Mouse (Mus musculus) ES-E14 (cell line): Measurements from ENCODE around the gene Gm10300. TPM values are rescaled to one million over a fixed set of nuclear protein-coding genes. Genes with fewer than 3 reads are reported as not detected.

Source experiments
- DNase-seq: peaks from one replicate; pipeline ENCODE4 v3.0.0-alpha.2; 2013; ENCODE audit warnings: low read depth, low spot score
- H3K27ac ChIP-seq: 2 replicates; pipeline ENCODE4 v1.5.1; 2012; ENCODE audit warnings: low read depth, mild to moderate bottlenecking, low read length, moderate library complexity, mixed read lengths; ENCODE audit not compliant: poor library complexity, insufficient read depth, severe bottlenecking
- H3K36me3 ChIP-seq: 2 replicates; pipeline ENCODE4 v1.6.1; 2012; ENCODE audit warnings: mild to moderate bottlenecking, low read length, moderate library complexity, mixed read lengths; ENCODE audit not compliant: control insufficient read depth, poor library complexity, insufficient read depth, severe bottlenecking
- H3K4me1 ChIP-seq, 2 experiments: fragments of 150-350 bp in 1 of 2; sonication (generic) in 1 of 2; 2 replicates each; pipeline ENCODE4 v1.6.1; 2012; ENCODE audit warnings: low read length in 2 of 2, mild to moderate bottlenecking in 1 of 2, mixed read lengths in 1 of 2; ENCODE audit not compliant: control insufficient read depth in 2 of 2, insufficient read depth in 2 of 2, poor library complexity in 1 of 2
- H3K4me3 ChIP-seq, 2 experiments: fragments of 150-350 bp in 1 of 2; sonication (generic) in 1 of 2; 2 replicates each; pipeline ENCODE4 v1.5.1; 2012; ENCODE audit warnings: low read length in 2 of 2, low read depth in 1 of 2, mild to moderate bottlenecking in 1 of 2, mixed read lengths in 1 of 2; ENCODE audit not compliant: insufficient read depth in 1 of 2, poor library complexity in 1 of 2, severe bottlenecking in 1 of 2
- H3K9ac ChIP-seq: 2 replicates; pipeline ENCODE4 v1.6.1; 2012; ENCODE audit warnings: low read depth, mild to moderate bottlenecking, low read length, mixed read lengths; ENCODE audit not compliant: poor library complexity, insufficient read depth, severe bottlenecking
- H3K9me3 ChIP-seq: fragments of 150-350 bp; sonication (generic); 2 replicates; pipeline ENCODE4 v1.6.1; 2012; ENCODE audit warnings: low read depth, mild to moderate bottlenecking, low read length; ENCODE audit not compliant: control insufficient read depth, insufficient read depth
- CHD2 ChIP-seq: IDR thresholded peaks from 2 replicates; pipeline ENCODE4 v1.6.1; 2014; ENCODE audit warnings: mild to moderate bottlenecking, low read depth, low read length, inconsistent platforms
- HCFC1 ChIP-seq: IDR thresholded peaks from 2 replicates; pipeline ENCODE4 v1.6.1; 2012; ENCODE audit warnings: low read length, inconsistent platforms, borderline replicate concordance; ENCODE audit not compliant: insufficient read depth
- MAFK ChIP-seq: IDR thresholded peaks from 2 replicates; pipeline ENCODE4 v1.6.1; 2014; ENCODE audit warnings: mild to moderate bottlenecking, low read depth, low read length, inconsistent platforms; ENCODE audit not compliant: insufficient read depth
- ZC3H11A ChIP-seq: IDR thresholded peaks from 2 replicates; pipeline ENCODE4 v1.6.1; 2012; ENCODE audit warnings: low read depth, mild to moderate bottlenecking, inconsistent platforms, low read length, borderline replicate concordance
- ZNF384 ChIP-seq: IDR thresholded peaks from 2 replicates; pipeline ENCODE4 v1.6.1; 2012; ENCODE audit warnings: low read depth, low read length, inconsistent platforms
- in situ Hi-C, 2 experiments: fragments of 600-800 bp; cut with MboI; formaldehyde crosslinking; loops; one replicate each; pipeline ENCODE4 v1.15.1; 2025; ENCODE audit warnings: low sequenced_read_pairs in 2 of 2, inconsistent platforms in 1 of 2; ENCODE audit not compliant: unreplicated experiment in 2 of 2
- total RNA-seq: library from RNA; depleted of rRNA; stranded (reverse); fragments of 300-350 nt; gene quantifications from 2 replicates; pipeline ENCODE4 v1.2.3, GENCODE M21; 2012; rRNA removed

Gene Gm10300
- total RNA-seq, 1 experiment, result not detected

- Histone ChIP-seq H3K9ac (no peak overlapping the region), H3K4me3 (no peak overlapping the region), H3K36me3 (no peaks in the 10 kb centered on the region), H3K4me1 (peaks cover 2 to 19% of the 10 kb centered on the region in 2 experiments; a peak in 2 of 4 replicates), H3K9me3 (no peaks in the 10 kb centered on the region), H3K27ac (no peak overlapping the region)
- TF ChIP-seq MAFK, result no peak
- no peak for TF ChIP-seq HCFC1
- TF ChIP-seq ZNF384, result no peak
- no peak for TF ChIP-seq CHD2
- no peak for TF ChIP-seq ZC3H11A
- in situ Hi-C loops, result no loop called here
- DNase-seq, result no peak
These were observed 48.7 kb downstream of the Gm10300 start for GRCm38 (mm10) chr4:132123166-132123565.

Other genes starting within 250 kb of the Gm10300 start
- 11.2 and 16.7 TPM in 2 replicates for gene Ptpru, start 236.4 kb upstream of the Gm10300 start, total RNA-seq
- gene Mecr, start 231.2 kb upstream of the Gm10300 start, total RNA-seq, result 31.2 and 34.2 TPM in 2 replicates
- 45.3 and 45.6 TPM in 2 replicates for gene Srsf4, start 201.1 kb upstream of the Gm10300 start, total RNA-seq
- 1.8 and 2.1 TPM in 2 replicates for gene Tmem200b, start 152.9 kb upstream of the Gm10300 start, total RNA-seq
- gene Epb41, start 624 bp downstream of the Gm10300 start, total RNA-seq, result 16.3 and 19.5 TPM in 2 replicates
- 0.62 and 0.79 TPM in 2 replicates for gene Oprd1, start 69.8 kb downstream of the Gm10300 start, total RNA-seq
- 56.1 and 67.7 TPM in 2 replicates for gene Ythdf2, start 137.6 kb downstream of the Gm10300 start, total RNA-seq
- 20.7 and 22.3 TPM in 2 replicates for gene Gmeb1, start 186.9 kb downstream of the Gm10300 start, total RNA-seq
- gene Taf12, start 199.7 kb downstream of the Gm10300 start, total RNA-seq, result 12.1 and 21.9 TPM in 2 replicates
- gene Rab42, start 228.7 kb downstream of the Gm10300 start, total RNA-seq, result 0.69 and 1.1 TPM in 2 replicates